Mouse (Mus musculus) myocyte (in vitro differentiated cells): Measurements from ENCODE around the gene Tspan31.

Experiments used
- E2F4 ChIP-seq: IDR thresholded peaks from one replicate; pipeline ENCODE4 v1.6.1; 2011; ENCODE audit warnings: mild to moderate bottlenecking, control low read depth, moderate library complexity; ENCODE audit not compliant: insufficient read depth
- MYOG ChIP-seq, 3 experiments: IDR thresholded peaks; one replicate each; pipeline ENCODE4 v1.6.1; 2011; ENCODE audit warnings: control low read depth in 2 of 3, low read depth in 2 of 3, mild to moderate bottlenecking in 2 of 3; ENCODE audit not compliant: insufficient read length in 2 of 3, control insufficient read depth in 1 of 3, insufficient read depth in 1 of 3
- POLR2A ChIP-seq: IDR thresholded peaks from one replicate; pipeline ENCODE4 v1.6.1; 2011; ENCODE audit warnings: low read depth, mild to moderate bottlenecking, control low read depth, moderate library complexity; ENCODE audit not compliant: insufficient read length
- TCF3 ChIP-seq: IDR thresholded peaks from one replicate; pipeline ENCODE4 v1.6.1; 2011; ENCODE audit warnings: low read depth, control low read depth; ENCODE audit not compliant: insufficient read length
- USF1 ChIP-seq: IDR thresholded peaks from one replicate; pipeline ENCODE4 v1.6.1; 2011; ENCODE audit warnings: low read depth, mild to moderate bottlenecking, control low read depth, moderate library complexity

GRCm38 (mm10) chr10:127107563-127108261 is 37.6 kb upstream of the Tspan31 start:
- no peak for TF ChIP-seq MYOG (IDR thresholded peaks at IDR 0.05; ENCODE audit: control insufficient read depth in 1 of 3, insufficient read depth in 1 of 3, insufficient read length in 2 of 3, low read depth in 2 of 3)
- TF ChIP-seq E2F4: no peak
- TF ChIP-seq POLR2A: no peak
- no peak for TF ChIP-seq USF1
- TF ChIP-seq TCF3: no peak
